Mouse (Mus musculus) bone marrow, adult 2 months (tissue): ENCODE data around the gene Mto1. TPM values are rescaled to one million over a fixed set of nuclear protein-coding genes. Genes with fewer than 3 reads are reported as not detected.

Experiments
- H3K27ac ChIP-seq: fragments of 200-500 bp; 2 replicates; pipeline ENCODE4 v1.5.1; 2012; ENCODE audit warnings: low read depth, mild to moderate bottlenecking, control low read depth, inconsistent platforms, low read length; ENCODE audit not compliant: control insufficient read depth, poor library complexity, insufficient read depth
- H3K4me1 ChIP-seq: fragments of 200-500 bp; 2 replicates; pipeline ENCODE4 v1.6.1; 2011; ENCODE audit warnings: low read length; ENCODE audit not compliant: control insufficient read depth, insufficient read depth
- H3K4me3 ChIP-seq: fragments of 200-500 bp; replicated peaks from 2 replicates; pipeline ENCODE3; 2011; ENCODE audit warnings: mild to moderate bottlenecking, low read depth, low read length, control low read depth; ENCODE audit not compliant: control insufficient read depth
- CTCF ChIP-seq: fragments of 200-500 bp; IDR thresholded peaks from 2 replicates; pipeline ENCODE4 v1.5.1; 2011; ENCODE audit warnings: low read length, control low read depth; ENCODE audit not compliant: control insufficient read depth, insufficient read depth
- POLR2A ChIP-seq: fragments of 200-500 bp; IDR thresholded peaks from 2 replicates; pipeline ENCODE4 v1.6.1; 2011; ENCODE audit warnings: low read depth, mild to moderate bottlenecking, control low read depth, low read length, borderline replicate concordance; ENCODE audit not compliant: control insufficient read depth
- WGBS: fragments of 180-500 bp; shearing (Covaris S2); methylation state at CpG from one replicate; pipeline ENCODE4 v1.1.7; 2018; 5-methylcytosine and 5-hydroxymethylcytosine counted together
- polyA plus RNA-seq: library from polyadenylated mRNA; stranded (reverse); fragments of >200 nt; gene quantifications from 2 replicates; pipeline ENCODE4 v1.2.4, GENCODE M21; 2011; ENCODE audit warnings: low replicate concordance; ENCODE audit not compliant: missing spikeins, insufficient read depth, insufficient read length

Gene Mto1
- polyA plus RNA-seq, 1 experiment, result 24.4 TPM

DNA sequence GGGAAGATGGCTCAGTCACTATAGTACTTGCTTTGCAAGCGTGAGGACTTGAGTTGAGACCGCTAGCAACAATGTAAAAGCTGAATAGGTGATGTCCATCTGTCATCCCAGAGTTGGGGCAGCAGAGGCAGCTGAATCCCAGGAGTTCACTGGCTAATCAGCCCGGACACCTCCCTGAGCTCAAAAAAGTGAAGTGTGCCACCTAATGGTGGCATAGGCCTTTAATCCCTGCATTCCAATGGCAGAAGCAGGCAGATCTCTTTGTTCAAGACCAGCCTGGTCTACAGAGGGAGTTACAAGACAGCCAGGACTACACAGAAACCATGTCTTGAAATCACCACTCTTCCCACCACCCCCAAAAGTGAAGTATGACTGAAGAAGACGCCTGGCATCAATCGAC is 15.5 kb upstream of the Mto1 start:
- no peak overlapping the region for H3K27ac ChIP-seq
- TF ChIP-seq CTCF (no peak), POLR2A (no peak)
- H3K4me3 ChIP-seq, result no peak overlapping the region
- 86% methylated on average over 5 of the region's 5 CpGs for WGBS
- H3K4me1 ChIP-seq, result peaks cover 2% of the 10 kb centered on the region; the same call in 1 of the 2 replicates

DNA sequence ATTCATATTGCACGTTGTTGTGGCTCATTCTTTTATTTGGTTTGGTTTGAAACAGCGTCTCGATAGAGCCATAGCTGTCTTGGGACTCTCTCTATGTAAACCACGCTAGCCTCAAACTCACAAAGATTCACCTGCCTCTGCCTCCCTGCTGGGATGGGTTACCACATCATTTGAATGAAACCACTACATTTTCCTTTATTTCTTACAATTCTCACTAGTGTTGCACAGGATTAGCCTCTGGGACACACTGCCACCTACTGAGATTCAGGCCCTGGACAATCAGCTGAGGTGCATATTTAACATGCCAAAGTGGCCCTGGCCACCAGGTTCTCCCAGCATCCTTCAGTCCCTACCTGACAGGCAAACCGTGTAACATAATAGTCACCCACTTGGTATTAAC is 8.6 kb upstream of the Mto1 start:
- 66% methylated on average over 5 of the region's 5 CpGs for WGBS
- TF ChIP-seq POLR2A (no peak), CTCF (no peak)
- H3K27ac ChIP-seq, result no peak overlapping the region
- peaks cover 3% of the 10 kb centered on the region; the same call in 1 of the 2 replicates for H3K4me1 ChIP-seq
- no peak overlapping the region for H3K4me3 ChIP-seq

DNA sequence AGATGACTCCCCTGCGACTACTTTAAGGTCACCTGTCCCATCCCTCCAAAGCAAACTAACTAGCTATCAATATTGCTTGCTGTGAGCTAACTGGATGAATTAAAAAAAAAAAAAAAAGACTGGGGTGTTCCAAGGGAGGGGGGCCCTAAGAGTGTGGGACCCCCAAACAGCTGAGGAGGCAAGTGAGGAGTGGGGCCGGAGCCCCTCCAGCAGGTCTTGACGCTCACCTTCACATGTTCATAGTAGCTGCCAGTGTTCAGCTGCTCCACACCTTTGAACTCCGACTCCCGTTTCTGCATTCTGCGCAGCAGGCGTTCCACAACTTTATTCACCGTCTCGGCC is 5.8 kb upstream of the Mto1 start:
- WGBS, result under 1% methylated on average over 9 of the region's 9 CpGs
- Histone ChIP-seq H3K4me3 (peak overlapping the region; percentile 69), H3K4me1 (peaks cover 3% of the 10 kb centered on the region; the same call in 1 of the 2 replicates), H3K27ac (peak overlapping the region; percentile 76; the same call in 1 of the 2 replicates)
- TF ChIP-seq CTCF (no peak), POLR2A (no peak)

DNA sequence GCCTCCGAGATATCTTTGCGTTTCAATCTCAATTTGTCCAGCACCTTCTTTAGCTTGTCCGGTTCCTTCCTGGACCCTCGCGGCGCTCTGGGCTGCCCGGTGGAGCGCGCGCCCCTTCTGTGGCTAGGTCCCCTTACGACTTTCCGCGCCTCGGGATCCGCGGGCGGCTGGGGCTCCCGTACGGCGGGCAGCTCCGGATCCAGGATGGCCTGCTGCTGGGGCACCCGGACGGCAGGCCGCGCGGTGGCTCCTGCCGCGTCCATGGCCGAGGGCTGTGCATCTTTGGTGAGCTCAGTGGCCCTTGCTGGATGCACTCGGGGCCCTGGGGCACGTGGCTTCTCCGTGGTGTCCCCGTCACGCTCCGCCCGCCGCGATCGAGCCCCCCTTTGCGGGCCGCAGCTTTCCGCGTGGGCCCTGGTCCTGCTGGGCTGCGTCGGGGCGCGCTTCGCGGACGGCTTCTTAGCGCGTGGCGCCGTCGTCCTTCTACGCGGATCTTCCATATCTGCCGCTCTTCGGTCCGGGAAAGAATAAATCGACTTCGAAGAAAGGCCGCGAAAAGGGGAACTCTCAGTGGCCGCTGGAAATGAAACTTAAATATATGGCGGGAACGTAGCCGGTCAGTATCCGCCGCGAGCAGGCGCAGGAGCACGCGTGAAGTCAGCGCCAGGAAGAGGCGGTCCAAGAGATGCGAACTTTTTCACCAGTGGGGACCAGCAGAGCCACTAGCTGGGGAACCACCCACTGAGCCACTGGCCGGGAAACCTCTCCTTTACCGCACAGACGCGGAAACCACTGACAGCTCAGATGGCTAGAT is 5.2 kb upstream of the Mto1 start, which contains the start of gene Cgas:
Gene Cgas, minus strand, starts transcription at position 659 of the 814 bp plus-strand sequence.
- H3K4me3 ChIP-seq, result peak within 1 kb of the TSS; percentile 69
- peaks cover 3% of the 10 kb centered on the region; the same call in 1 of the 2 replicates for H3K4me1 ChIP-seq
- under 1% methylated on average over 81 of the region's 81 CpGs for WGBS
- TF ChIP-seq CTCF, result no peak
- no peak; the same call in 1 of the 2 replicates for TF ChIP-seq POLR2A
- H3K27ac ChIP-seq, result peak within 1 kb of the TSS; percentile 76

DNA sequence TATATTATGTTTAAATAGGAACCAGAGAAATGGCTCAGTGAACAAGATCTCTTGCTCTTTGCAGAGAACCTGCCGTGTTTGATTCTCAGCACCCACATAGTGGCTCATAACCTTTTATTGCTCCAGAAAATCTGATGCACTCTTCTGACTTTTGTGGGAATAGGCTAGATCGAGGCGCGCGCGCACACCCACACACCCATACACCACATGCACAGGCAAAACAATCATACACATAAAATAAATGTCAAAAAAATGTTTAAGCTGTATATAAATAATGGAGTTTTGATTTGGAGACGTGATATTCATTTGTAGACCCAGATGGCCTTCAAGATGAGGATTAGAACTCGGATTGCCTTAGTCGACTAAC is 419 bp upstream of the Mto1 start:
- peaks cover 5% of the 10 kb centered on the region; the same call in 1 of the 2 replicates for H3K4me1 ChIP-seq
- H3K27ac ChIP-seq, result no peak overlapping the region
- 47% methylated on average over 9 of the region's 9 CpGs for WGBS
- TF ChIP-seq CTCF (no peak), POLR2A (no peak)
- H3K4me3 ChIP-seq, result peak overlapping the region; percentile 98

DNA sequence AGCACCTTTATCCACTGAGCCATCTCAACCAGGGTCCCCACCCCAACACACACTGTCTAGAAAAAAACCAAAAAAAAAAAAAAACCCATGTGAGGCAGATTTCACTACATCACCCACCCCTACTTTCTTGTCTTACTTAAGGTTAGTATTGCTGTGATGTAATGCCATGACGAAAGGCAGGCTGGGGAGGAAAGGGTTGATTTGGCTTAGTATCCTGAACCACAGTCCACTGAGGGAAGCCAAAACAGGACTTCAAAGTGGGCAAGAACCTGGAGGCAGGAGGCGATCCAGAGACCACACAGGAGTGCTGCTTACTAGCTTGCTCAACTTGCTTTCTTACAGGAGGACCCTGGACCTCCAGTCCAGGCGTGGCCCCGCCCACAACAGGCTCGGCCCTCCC is 2.4 kb downstream of the Mto1 start:
- no peak overlapping the region for H3K4me3 ChIP-seq
- peaks cover 5% of the 10 kb centered on the region; the same call in 1 of the 2 replicates for H3K4me1 ChIP-seq
- H3K27ac ChIP-seq, result peak overlapping the region; percentile 75
- WGBS, result 53% methylated on average over 5 of the region's 5 CpGs
- TF ChIP-seq CTCF (no peak), POLR2A (no peak)

DNA sequence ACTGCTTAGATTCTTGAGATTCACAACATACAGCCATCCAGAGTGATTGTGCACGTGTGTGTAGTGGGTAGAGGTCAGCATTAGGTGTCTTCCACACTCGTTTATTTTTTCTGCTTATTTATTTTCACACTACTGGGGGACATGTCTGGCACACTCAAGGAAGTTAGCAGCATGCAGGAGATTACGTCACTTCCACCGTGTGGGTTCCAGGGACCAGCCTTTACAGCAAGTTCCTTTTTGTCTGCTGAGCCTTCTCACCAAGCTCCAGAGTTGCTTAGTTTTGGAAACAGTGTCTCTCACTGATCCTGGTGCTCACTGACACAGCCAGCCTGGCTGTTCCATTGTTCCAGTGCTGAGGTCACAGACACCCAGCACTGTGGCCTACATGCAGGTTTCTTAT is 3.4 kb downstream of the Mto1 start:
- Histone ChIP-seq H3K4me3 (no peak overlapping the region), H3K4me1 (peaks cover 5% of the 10 kb centered on the region; the same call in 1 of the 2 replicates), H3K27ac (peak overlapping the region; percentile 83)
- 16% methylated on average over 4 of the region's 4 CpGs for WGBS
- TF ChIP-seq CTCF, result no peak
- no peak for TF ChIP-seq POLR2A

DNA sequence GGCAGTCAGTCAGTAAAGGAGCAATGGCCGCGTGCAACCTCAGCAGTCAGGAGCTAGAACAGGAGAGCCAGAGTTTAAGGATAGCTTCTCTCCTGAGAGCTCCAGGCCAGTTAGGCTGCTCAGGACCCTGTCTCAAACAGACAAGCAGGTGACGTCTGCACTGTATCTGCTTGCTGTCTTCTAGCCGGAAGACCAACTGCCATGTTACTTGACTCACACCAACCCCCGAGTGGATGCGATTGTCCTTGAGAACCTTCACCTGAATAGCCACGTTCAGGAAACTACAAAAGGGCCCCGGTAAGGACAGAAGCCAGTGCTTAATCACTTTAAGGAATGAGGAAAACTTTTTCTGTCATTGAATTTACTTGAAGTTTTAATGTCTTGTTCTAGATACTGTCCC is 9.0 kb downstream of the Mto1 start:
- H3K27ac ChIP-seq, result no peak overlapping the region
- no peaks in the 10 kb centered on the region; the same call in none of the 2 replicates for H3K4me1 ChIP-seq
- TF ChIP-seq POLR2A, result no peak
- no peak for TF ChIP-seq CTCF
- no peak overlapping the region for H3K4me3 ChIP-seq
- WGBS, result 92% methylated on average over 8 of the region's 8 CpGs
